Mouse (Mus musculus) megakaryocyte, adult 5-6 weeks (primary cell): ENCODE results near the gene Lrrc61. TPM values are rescaled to one million over a fixed set of nuclear protein-coding genes. Genes with fewer than 3 reads are reported as not detected.

Experiments used
- ATAC-seq: 2 replicates; pipeline ENCODE4 v1.8.0; 2016; ENCODE audit warnings: mild to moderate bottlenecking, inconsistent platforms; ENCODE audit not compliant: poor library complexity, severe bottlenecking
- total RNA-seq, 2 experiments: library from RNA; stranded (forward) in 1 of 2; stranded (reverse) in 1 of 2; fragments of 153-499, 151-499 nt in 1 of 2; fragments of 221-1000, 200-1000 nt in 1 of 2; gene quantifications; 2 replicates each; pipeline versions ENCODE4 v1.2.3 to v1.2.4; 2015 to 2017

Gene Lrrc61
- total RNA-seq, 2 experiments from 2014 or later: 9.7 to 13.4 TPM

DNA sequence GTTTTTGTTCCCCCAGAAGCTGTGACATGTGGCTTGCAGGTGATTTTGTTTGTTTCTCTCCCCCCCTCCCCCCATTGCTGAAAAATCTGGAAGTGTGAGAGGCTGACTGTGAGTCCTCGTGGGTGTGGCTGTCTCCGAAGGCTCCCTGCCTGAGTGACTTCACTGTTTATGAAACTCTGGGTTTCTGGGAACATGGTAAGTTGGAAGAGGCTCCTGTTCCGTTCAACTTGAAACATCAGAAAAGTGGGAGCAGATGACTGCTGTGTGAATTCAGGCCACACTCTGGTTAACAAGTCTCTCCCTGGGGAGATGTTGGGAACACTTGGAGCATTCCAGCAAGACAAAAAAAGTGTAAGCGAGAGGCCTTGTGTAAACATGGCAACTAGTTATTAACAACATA lies 7.7 kb upstream of the Lrrc61 start:
- no peak for ATAC-seq

DNA sequence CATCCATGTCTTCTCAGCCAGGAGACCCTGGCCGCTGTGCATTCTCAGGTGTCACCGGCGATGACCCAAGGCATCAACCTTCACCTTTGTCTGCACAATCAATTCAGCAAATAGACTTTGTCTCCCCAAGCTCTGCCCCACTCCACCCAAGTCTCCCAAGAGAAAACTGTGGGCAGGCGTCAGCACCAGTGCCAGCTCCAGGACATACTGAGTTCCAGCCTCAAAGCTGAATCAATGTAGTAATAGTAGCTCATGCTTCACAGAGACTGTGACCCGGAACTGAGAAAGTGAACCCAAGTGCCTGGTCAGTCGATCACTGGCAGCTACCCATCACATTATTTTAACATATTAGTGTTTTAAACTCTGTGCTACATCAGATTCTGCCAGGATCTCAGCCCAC lies 6.3 kb upstream of the Lrrc61 start:
- no peak for ATAC-seq

GRCm38 (mm10) chr6:48552918-48553317 lies 1.7 kb upstream of the Lrrc61 start:
- no peak for ATAC-seq

DNA sequence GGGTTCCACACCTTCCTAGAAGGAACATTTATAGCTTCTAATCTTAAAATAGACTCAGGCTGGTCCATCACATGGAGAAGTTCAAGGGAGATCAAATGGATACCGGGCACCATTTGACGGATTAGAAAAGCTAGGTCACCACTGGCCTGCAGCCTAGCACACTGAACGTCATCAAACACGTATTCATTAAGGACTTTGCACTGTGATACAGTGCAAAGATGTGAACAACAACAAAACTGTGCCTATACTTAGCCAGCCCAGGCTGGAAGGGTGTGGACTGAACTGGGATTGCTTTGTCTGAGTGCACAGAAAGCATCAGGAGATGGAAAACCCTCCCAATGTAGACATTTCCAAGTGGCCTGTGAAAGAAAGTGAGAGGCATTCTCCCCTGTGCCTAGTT lies 777 bp upstream of the Lrrc61 start:
- ATAC-seq: no peak

GRCm38 (mm10) chr6:48555104-48555890 lies 701 bp downstream of the Lrrc61 start:
- peak; percentile 48 for ATAC-seq

GRCm38 (mm10) chr6:48555956-48556355 lies 1.4 kb downstream of the Lrrc61 start:
- no peak for ATAC-seq

DNA sequence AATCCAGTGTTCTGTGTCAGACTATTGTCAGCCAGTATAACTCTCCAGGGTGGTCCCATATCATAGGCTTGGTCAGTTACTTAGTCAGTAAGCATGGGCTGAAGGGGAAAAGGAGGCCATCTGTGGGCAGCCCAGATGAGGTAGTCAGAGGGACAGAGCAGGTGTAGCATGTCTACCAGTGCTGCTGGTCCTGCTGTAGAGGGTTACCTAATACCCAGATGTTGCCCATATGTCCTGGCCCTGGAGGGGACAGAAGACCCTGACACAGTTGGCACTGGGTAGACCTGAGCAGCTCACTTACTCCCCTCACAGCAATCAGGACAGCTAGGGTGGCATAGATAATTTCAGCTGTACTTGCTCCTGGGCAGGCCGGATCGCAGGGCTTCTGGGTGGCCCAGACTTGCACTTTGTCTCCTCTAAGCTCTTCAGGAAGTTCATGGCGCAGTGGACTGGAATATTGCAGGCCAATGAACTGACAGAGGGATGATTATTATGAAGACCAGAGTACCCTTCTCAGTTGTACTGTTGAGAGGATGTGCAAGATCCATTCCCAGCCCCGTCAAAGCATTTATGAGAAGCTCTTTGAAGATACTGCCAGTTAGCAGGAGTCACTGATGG lies 11.2 kb downstream of the Lrrc61 start:
- ATAC-seq: no peak

DNA sequence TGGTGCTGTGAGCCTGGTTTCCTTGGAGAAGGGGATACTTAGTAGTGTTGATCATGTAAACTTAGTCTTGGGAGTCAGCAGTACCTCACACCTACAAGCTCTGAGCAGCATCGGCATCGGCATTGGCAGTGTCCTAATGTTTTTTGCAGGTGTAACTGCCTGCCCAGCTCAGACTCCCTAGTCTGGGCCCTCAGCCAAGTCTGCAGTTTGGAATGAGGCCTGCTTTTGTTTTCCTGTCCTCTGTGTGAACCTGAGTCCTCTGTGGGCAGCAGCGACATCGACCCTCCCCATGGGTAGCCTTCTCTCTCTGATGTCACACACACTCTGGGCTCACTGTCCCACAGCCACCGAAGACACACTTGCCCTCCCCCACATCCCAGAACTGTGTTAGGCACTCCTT lies 11.7 kb downstream of the Lrrc61 start:
- no peak for ATAC-seq

- ATAC-seq: no peak
Observed at GRCm38 (mm10) chr6:48568036-48568984, 13.7 kb downstream of the Lrrc61 start.

DNA sequence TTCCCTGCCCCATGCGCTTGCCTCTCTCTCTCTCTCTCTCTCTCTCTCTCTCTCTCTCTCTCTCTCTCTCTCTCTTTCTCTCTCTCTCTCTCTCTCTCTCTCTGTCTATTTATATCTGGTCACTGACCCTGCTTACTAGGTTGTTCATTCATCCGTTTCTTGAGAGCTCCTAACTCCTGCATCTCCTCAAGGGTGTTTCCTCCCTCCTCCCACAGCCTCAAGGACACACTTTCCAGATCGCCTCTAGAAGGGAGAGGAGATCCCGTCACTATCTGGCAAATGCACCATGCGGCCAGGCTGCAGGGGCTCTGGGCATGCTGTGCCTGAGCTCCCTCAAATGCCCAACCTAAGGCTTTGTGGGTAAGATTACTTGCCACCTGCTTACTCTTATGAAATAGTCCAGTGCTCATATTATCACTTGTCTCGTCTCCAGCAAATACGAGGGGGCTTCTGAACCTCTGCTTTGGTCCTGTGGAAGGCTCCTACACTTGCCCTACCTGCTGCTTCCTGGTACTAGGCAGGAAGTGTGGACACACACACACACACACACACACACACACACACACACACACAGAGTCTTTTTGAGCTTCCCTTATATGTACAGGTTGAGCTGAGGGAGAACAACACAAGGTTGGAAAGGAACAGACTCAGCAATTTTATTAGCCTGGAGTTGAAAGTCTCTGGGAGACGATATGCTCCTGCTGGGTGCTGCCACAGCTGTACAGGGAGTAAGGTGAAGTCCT lies 14.6 kb downstream of the Lrrc61 start:
- no peak for ATAC-seq

DNA sequence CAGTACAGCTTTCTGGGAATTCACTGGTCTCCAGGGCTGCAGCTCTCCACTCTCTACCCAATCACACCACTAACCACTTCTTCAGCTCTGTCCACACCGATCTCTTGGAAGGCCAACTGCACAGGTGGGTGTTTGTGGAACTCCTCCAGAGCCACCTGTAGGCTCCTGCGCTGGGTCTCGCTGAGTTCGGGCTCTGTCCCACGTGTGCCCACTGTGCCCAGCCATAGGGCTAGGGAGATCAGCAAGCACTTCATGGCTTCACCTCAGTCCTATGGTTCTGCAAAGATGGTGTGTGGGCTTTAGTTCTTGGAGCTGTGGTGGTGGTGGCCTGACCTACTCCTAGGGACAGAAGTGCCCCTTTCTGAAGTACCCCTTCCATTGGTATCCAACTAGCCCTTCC lies 17.4 kb downstream of the Lrrc61 start:
- ATAC-seq: no peak

GRCm38 (mm10) chr6:48572572-48573061 lies 18.0 kb downstream of the Lrrc61 start, which contains the start of gene Rarres2:
Rarres2 (minus strand) TSS chr6:48572789.
- ATAC-seq: no peak

DNA sequence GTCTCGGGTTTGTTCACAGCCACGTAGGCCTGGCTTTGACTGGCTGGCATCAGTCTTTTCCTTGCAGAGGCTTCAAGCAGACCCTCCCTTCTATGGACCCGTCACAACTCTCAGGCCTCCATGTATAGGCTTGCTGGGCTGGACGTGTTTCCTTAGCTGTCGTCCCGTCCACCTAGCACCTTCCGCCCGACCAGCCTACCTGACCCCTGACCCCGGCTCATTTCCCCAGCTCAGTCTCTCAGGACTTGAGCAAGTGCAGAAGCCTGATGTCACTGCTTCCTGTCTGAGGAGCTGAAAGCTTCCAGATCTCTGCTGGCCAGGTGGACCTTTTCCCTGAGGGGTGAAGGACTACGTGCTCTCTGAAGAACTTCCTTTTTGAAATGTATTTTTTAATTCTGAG lies 18.7 kb downstream of the Lrrc61 start:
- no peak for ATAC-seq

- no peak for ATAC-seq
Observed at GRCm38 (mm10) chr6:48573981-48574380, 19.4 kb downstream of the Lrrc61 start.

- no peak for ATAC-seq
Observed at GRCm38 (mm10) chr6:48578736-48579135, 24.1 kb downstream of the Lrrc61 start.

- ATAC-seq: peak; percentile 81
Observed at GRCm38 (mm10) chr6:48579215-48579648, 24.6 kb downstream of the Lrrc61 start.

GRCm38 (mm10) chr6:48581257-48581656 lies 26.7 kb downstream of the Lrrc61 start:
- ATAC-seq: no peak

DNA sequence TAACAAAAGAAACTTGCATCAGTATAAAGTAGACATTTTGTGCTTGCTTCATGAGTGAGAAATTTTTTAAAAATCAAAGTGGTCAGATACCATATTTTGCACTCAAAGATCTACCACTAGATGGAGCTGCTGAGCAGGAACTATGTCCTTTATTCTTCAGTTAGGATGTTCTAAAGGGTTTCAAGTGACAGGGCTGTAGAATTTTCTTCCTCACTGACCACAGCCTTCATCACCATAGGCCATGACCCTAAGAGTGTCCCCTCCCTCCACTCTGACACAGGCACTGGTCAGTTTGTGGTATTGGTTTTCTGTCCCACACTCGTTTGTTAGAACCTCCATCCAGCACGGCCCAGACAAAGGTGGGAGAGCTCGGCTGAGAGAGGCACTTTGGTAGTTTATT lies 27.4 kb downstream of the Lrrc61 start:
- peak; percentile 66 for ATAC-seq

DNA sequence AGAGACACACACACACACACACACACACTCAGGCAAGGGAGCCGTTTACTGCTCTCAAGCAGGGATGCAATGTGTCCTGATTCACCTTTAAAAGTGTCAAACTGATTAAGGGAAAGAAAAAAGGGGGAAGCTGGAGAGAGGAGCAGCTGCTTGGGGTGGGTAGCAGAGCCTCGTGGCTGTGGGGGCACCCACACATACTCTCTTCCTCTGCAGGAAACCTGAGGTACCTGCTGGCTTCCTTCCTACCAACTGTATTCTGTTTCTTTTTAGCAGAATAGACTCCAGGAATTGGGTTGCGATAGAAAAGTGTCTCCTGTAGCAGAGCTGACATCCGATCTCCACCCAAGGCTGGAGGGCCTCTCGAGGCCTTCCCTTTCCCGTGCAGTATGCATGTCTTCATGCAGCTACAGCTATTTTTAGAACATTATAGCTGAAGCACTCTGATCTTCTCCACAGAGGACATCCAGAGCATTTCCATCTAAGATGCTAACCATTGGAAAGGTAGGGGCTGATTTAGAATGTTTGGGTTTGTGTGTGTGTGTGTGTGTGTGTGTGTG lies 34.7 kb downstream of the Lrrc61 start, which contains the start of gene Gm45021:
TSS of gene Gm45021 (plus strand) at position 417 of the 557 bp plus-strand sequence.
- ATAC-seq: no peak
